Comparison of ENCODE assay signal across 28 mouse cellular contexts in genomic region chr3:144583789-144584188, GRCm38 (mm10). TPM values are rescaled to one million over a fixed set of nuclear protein-coding genes. Genes with fewer than 3 reads are reported as not detected.
DNase-seq lines count a peak whose midpoint lies in the region; ATAC-seq and TF ChIP-seq lines count a peak whose summit lies in the region.
"Had no signal": no experiment of that assay in that cellular context is flagged by ENCODE, and none has a peak within 500 bp of the region (broad histone marks: within the 10 kb centered on the region; RNA-seq: fewer than 3 reads in every experiment).

No protein-coding gene starts in this region.

- intact Hi-C loops in gastrocnemius, adult 2 months (cut with DNase I): no loop called here

- no peaks in the 10 kb centered on the region for H3K27me3 ChIP-seq in heart, embryonic 16.5 days (ENCODE audit: control insufficient read depth, insufficient read depth, low read length)
- no peaks in the 10 kb centered on the region for H3K27me3 ChIP-seq in liver, embryonic 14.5 days (ENCODE audit: control insufficient read depth, insufficient read depth, low read length)
- H3K27me3 ChIP-seq in stomach, embryonic 16.5 days (ENCODE audit: control insufficient read depth, insufficient read depth, low read length): no peaks in the 10 kb centered on the region
- H3K27me3 ChIP-seq: CH12.LX; hindbrain, embryonic 15.5 days; kidney, embryonic 15.5 days had no signal

- no peak for ATAC-seq in heart, embryonic 16.5 days (replicated peaks; ENCODE audit: extremely low read depth, insufficient read depth, low FRiP score)
- peak; percentile 45 for ATAC-seq in liver, embryonic 14.5 days (ENCODE audit: insufficient read depth)
- ATAC-seq in stomach, embryonic 16.5 days (ENCODE audit: insufficient read depth, low FRiP score): peak; percentile 13; the same call in 1 of the 2 replicates
- ATAC-seq: forebrain, embryonic 16.5 days; inflammation-experienced regulatory T-cells, adult 6 months; lung, postnatal 0 days; midbrain, embryonic 16.5 days had no signal

- TF ChIP-seq CTCF in gastrocnemius, adult 2 months (IDR thresholded peaks at IDR 0.05): no peak
- TF ChIP-seq CTCF in liver, embryonic 14.5 days (IDR thresholded peaks at IDR 0.05; ENCODE audit: low read depth): no peak

- H3K27ac ChIP-seq in gastrocnemius, adult 2 months: peak overlapping the region; percentile 41; the same call in 1 of the 2 replicates
- peak overlapping the region; percentile 59; the same call in 1 of the 2 replicates for H3K27ac ChIP-seq in heart, embryonic 16.5 days (ENCODE audit: low read length)
- no peak overlapping the region for H3K27ac ChIP-seq in liver, embryonic 14.5 days
- peak overlapping the region; percentile 26; the same call in 1 of the 2 replicates for H3K27ac ChIP-seq in stomach, embryonic 16.5 days (ENCODE audit: low read length)
- H3K27ac ChIP-seq: hindbrain, embryonic 10.5 days; hindbrain, embryonic 15.5 days; kidney, embryonic 15.5 days had no signal

- H3K36me3 ChIP-seq in heart, embryonic 16.5 days (ENCODE audit: control insufficient read depth, insufficient read depth): peaks cover 9% of the 10 kb centered on the region
- peaks cover 10% of the 10 kb centered on the region for H3K36me3 ChIP-seq in liver, embryonic 14.5 days (replicated peaks; ENCODE audit: control insufficient read depth, insufficient read depth, low read depth)
- no peaks in the 10 kb centered on the region for H3K36me3 ChIP-seq in stomach, embryonic 16.5 days (ENCODE audit: control insufficient read depth, insufficient read depth, low read length)

- H3K4me3 ChIP-seq in gastrocnemius, adult 2 months: no peak overlapping the region
- H3K4me3 ChIP-seq in heart, embryonic 16.5 days (ENCODE audit: low read length): no peak overlapping the region
- no peak overlapping the region for H3K4me3 ChIP-seq in liver, embryonic 14.5 days (ENCODE audit: insufficient read depth in 1 of 2, low read depth in 2 of 2, low read length in 2 of 2)
- H3K4me3 ChIP-seq in stomach, embryonic 16.5 days (replicated peaks; ENCODE audit: low read length): no peak overlapping the region
- H3K4me3 ChIP-seq: hindbrain, embryonic 10.5 days; hindbrain, embryonic 15.5 days; kidney, embryonic 15.5 days had no signal

- H3K4me1 ChIP-seq in heart, embryonic 16.5 days (ENCODE audit: control insufficient read depth, insufficient read depth, low read length): peaks cover 44% of the 10 kb centered on the region
- peaks cover 8 to 23% of the 10 kb centered on the region in 2 experiments; a peak in 3 of 4 replicates for H3K4me1 ChIP-seq in liver, embryonic 14.5 days (replicated peaks; ENCODE audit: control insufficient read depth in 2 of 2, insufficient read depth in 2 of 2, low read length in 1 of 2)
- peaks cover 20% of the 10 kb centered on the region for H3K4me1 ChIP-seq in stomach, embryonic 16.5 days (ENCODE audit: control insufficient read depth, insufficient read depth, low read length)
- H3K4me1 ChIP-seq: hindbrain, embryonic 10.5 days; hindbrain, embryonic 15.5 days had no signal

- H3K9me3 ChIP-seq in heart, embryonic 16.5 days (replicated peaks; ENCODE audit: control insufficient read depth, low read length): no peaks in the 10 kb centered on the region
- no peaks in the 10 kb centered on the region for H3K9me3 ChIP-seq in liver, embryonic 14.5 days (ENCODE audit: control insufficient read depth, low read length)
- H3K9me3 ChIP-seq in stomach, embryonic 16.5 days (replicated peaks; ENCODE audit: control insufficient read depth, low read length): no peaks in the 10 kb centered on the region
- H3K9me3 ChIP-seq: hindbrain, embryonic 10.5 days; hindbrain, embryonic 15.5 days; kidney, embryonic 15.5 days had no signal

- DNase-seq in gastrocnemius, adult 2 months: no peak
- no peak for DNase-seq in gastrocnemius, postnatal 25 days
- DNase-seq in heart, adult 11 months: no peak
- no peak for DNase-seq in liver, embryonic 14.5 days (ENCODE audit: low read depth in 3 of 3, low spot score in 3 of 3)
- no peak for DNase-seq in lung, postnatal 4 days
- DNase-seq in ovary, adult 18-20 months (ENCODE audit: low spot score): no peak
- DNase-seq: adrenal gland, adult 8-10 months; cerebellum, adult 11 months; cerebellum, adult 9-10 months; cerebellum, postnatal 36 days; gastrocnemius, postnatal 10 days; heart, postnatal 10 days; kidney, adult 11 months; kidney, postnatal 25 days; lung, adult 18-20 months; right cerebral cortex, adult 18-20 months; right cerebral cortex, postnatal 4 days; thymus, postnatal 4 days had no signal

- no peak overlapping the region for H3K9ac ChIP-seq in heart, embryonic 16.5 days (ENCODE audit: low read length)
- no peak overlapping the region for H3K9ac ChIP-seq in liver, embryonic 14.5 days (replicated peaks)
- H3K9ac ChIP-seq in stomach, embryonic 16.5 days (ENCODE audit: low read length): no peak overlapping the region
- H3K9ac ChIP-seq: hindbrain, embryonic 15.5 days; kidney, embryonic 15.5 days had no signal

- TF ChIP-seq EP300 in liver, embryonic 14.5 days (IDR thresholded peaks at IDR 0.05; ENCODE audit: low read depth): no peak

- H3K4me2 ChIP-seq in heart, embryonic 16.5 days (ENCODE audit: low read depth, low read length): no peak overlapping the region
- peak overlapping the region; percentile 35; the same call in 1 of the 2 replicates for H3K4me2 ChIP-seq in liver, embryonic 14.5 days (ENCODE audit: low read depth)
- H3K4me2 ChIP-seq in stomach, embryonic 16.5 days (ENCODE audit: low read depth, low read length): no peak overlapping the region
- H3K4me2 ChIP-seq: hindbrain, embryonic 15.5 days; kidney, embryonic 15.5 days had no signal

- 63% methylated on average over 5 of the region's 5 CpGs for WGBS in heart, embryonic 16.5 days
- WGBS in liver, embryonic 14.5 days (ENCODE audit: insufficient replicate concordance): 63% methylated on average over 5 of the region's 5 CpGs
- WGBS in stomach, embryonic 16.5 days: 44% methylated on average over 5 of the region's 5 CpGs

RNA-seq across cellular contexts. Expression of gene Selenof, which starts 13.7 kb away (rescaled TPM):
- 100 to 1,000 TPM; 115 to 122 TPM for total RNA-seq in gastrocnemius, adult 2 months (2021)
- total RNA-seq in gastrocnemius, postnatal 25 days (2021): 100 to 1,000 TPM; 106 to 122 TPM
- 453 and 470 TPM in 2 replicates for polyA plus RNA-seq in heart, embryonic 16.5 days (2015; fragmentation: Nextera tagmentation; extraction: Ambion mirVana)
- 72.6 and 141 TPM in 2 replicates for polyA plus RNA-seq in liver, embryonic 14.5 days (2012; rRNA removed)
- 243 and 263 TPM in 2 replicates for polyA plus RNA-seq in liver, embryonic 14.5 days (2014; fragmentation: Nextera tagmentation; extraction: Ambion mirVana)
- polyA plus RNA-seq in stomach, embryonic 16.5 days (2015; fragmentation: Nextera tagmentation; extraction: Ambion mirVana): 610 and 622 TPM in 2 replicates

RNA-seq across cellular contexts. Expression of gene Hs2st1, which starts 13.8 kb away (rescaled TPM):
- 10 to 100 TPM; 12.8 to 14.8 TPM for total RNA-seq in gastrocnemius, adult 2 months (2021)
- 10 to 100 TPM in 1 of 2 experiments, 1 to 10 TPM in 1; 9.5 to 11.5 TPM for total RNA-seq in gastrocnemius, postnatal 25 days (2021)
- polyA plus RNA-seq in heart, embryonic 16.5 days (2015; fragmentation: Nextera tagmentation; extraction: Ambion mirVana): 6.3 and 6.6 TPM in 2 replicates
- polyA plus RNA-seq in liver, embryonic 14.5 days (2012; rRNA removed): 1.9 and 2.5 TPM in 2 replicates
- 1.7 TPM in 2 replicates for polyA plus RNA-seq in liver, embryonic 14.5 days (2014; fragmentation: Nextera tagmentation; extraction: Ambion mirVana)
- polyA plus RNA-seq in stomach, embryonic 16.5 days (2015; fragmentation: Nextera tagmentation; extraction: Ambion mirVana): 8.2 and 10.5 TPM in 2 replicates
